Mouse (Mus musculus) yolk sac, embryonic 10.5 days (tissue): ENCODE results near the gene Abhd12b.

Experiments
- DNase-seq: peaks from one replicate; pipeline ENCODE4 v3.0.0-alpha.2; 2017; ENCODE audit warnings: low spot score

Gene Abhd12b

DNA sequence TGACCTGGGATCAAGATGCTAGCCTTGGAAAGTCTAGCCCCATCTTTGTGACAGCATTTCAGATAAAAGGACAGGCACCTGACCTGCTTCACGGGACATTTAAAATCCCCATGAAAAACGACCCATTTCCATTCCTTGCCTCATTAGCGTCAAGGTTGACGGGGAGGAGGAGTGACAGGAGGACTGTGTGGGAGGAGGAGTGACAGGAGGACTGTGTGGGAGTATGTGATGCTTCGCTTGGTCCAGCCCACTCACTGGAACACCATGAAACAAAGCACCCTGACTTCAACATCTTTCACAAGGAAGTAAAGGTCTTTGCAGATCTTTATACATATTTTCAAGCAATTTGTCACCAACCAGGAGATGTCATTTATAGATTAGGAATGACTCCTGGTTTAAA is 54.3 kb downstream of the Abhd12b start:
- DNase-seq: no peak

DNA sequence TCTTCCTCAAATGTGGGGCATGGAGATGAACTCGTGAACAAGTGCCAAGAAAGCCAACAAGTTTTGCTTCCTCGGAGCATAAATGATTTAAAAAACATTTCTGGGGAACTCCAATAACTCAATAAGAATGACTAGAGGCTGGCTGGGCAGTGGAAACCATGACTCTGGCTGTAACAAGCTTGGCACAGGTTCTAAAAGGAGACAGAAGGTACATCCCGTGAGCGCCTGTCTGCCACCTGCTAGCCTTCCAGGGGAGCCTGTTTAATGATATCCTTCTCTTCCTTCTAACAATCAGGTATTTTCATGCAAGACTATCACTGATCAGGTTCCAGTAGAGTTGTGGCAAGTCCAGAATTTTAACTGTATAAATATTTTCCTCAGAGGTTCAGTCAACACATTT is 58.6 kb downstream of the Abhd12b start:
- no peak for DNase-seq

DNA sequence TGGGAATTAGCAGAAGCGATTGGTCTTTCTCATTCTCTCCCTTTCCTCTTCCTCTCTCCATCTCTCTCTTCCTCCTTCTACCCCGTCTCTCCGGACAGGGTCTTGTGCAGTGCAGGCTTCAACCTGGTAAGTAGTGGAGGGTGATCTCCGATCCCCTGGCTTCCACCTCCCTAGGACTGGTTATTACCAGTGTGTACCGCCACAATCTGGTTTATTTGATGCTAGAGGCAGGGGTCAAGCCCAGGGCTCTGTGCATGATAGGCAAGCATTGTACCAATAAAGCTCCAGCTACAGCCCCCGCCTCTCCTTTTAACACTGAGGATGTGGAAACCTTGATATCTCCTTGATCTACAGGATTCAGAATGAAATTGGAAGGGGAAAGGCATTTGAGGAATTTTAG is 59.7 kb downstream of the Abhd12b start:
- DNase-seq: no peak

DNA sequence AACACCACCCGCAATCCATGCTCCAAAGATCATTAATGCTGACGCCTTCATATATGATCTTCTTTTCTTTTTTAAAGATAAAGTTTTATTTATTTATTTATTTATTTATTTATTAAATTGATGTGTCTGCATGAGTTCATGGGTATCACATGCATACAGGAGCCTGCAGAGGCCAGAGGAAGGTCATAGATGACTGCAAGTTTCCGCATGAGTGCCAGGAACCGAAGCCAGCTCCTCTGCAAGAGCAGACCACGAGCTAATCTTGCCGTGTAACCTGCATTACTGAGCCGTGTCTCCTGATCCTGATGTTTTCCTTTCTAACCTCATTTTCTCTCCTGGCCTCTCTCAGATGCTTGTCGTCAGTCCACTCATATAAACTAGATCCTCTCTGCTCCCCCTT is 60.3 kb downstream of the Abhd12b start:
- DNase-seq: no peak

DNA sequence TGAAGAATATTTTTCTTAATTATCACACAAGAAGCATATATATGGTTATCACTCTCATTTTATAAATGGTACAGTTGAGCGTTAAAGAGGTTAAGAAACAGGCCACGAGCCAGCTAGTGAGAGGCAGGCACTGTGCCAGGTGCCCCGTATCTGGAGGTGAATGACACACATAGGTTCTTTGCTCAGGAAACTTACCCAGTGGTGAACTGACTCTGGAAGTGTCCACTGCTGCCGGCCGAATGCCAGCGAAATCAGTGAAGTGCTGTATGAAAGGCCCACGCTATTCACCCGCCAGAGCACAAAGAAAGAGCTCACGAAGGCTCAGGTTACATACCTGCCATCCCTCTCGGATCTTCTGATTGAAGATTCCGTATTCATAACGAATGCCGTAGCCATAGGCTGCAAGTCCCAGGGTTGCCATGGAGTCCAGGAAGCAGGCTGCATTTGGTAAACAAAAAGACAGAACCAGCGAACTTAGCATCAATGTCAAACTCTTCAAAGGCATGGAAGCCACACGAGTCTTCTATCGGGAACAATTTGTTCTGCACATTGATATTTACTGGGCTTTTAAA is 62.4 kb downstream of the Abhd12b start:
- no peak for DNase-seq

DNA sequence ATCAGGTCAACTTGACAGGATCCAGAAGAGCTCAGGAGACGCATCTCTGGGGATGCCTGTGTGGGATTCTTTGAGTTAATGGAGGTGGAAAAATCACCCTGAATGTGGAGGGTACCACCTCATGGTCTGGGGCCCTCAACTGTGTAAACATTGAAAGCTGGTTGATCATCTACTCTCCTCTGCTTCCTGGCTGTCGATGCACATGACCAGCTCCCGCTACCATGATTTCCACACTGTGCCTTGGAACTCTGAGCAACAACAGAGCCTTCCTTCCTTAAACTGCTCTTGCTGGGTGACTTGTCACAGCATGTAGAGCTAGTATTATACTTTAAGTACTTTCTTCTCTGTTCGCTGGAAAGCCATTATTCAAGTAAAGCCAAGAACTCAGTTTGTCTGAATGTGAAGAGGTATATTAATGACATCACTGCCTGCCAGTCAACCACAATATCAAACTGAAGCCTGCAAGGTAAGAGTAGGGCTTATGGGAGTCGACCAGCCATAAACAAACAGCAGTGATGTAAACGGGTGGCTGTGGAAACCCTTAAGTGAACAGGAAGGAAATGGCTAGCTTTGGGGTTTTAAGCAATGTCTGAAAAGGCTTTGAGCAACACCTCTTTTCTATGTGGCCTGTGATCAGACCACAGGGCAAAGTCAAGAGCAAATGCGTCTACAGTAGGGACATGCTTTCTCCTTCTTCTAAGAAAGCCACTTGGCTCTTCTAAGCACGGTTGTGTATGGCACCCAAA is 65.0 kb downstream of the Abhd12b start:
- no peak for DNase-seq

DNA sequence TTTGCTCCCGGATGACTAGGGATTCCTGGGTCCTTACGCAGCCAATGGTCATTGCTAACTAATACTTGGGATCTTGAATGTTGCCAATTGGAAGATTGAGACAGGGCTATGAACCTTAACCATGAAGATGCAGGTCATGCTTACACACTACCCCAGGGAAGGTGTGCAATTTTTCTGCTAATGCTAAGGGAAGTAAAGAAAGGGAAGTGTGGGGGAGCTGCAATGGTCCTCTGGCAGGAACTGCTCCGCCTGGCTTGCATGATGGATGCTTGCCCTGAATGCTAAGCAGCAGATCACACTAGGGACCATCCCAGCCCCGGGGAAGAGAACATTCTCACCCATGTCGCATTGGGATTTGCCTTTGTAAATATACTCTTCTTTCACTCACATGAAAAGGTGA is 67.5 kb downstream of the Abhd12b start:
- DNase-seq: no peak

DNA sequence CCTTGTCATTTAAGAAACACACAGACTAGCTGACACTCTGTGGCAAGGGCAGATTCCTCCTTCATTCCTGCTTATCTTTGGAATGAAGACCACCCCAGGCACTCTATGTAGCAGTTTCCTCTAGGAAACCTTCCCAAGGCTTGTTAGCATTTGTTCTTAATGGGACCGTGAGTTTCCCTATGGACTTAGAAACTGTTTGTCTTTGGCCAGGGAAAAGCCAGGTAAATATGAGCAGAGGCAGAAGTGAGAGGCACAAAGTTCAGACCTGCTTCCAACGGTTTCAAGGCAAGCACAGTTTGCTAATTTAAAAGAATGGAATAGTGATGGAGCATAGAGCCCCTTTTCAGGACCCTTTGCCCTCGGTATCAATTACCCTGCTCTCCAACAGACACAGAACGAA is 69.4 kb downstream of the Abhd12b start:
- DNase-seq: peak; percentile 57

DNA sequence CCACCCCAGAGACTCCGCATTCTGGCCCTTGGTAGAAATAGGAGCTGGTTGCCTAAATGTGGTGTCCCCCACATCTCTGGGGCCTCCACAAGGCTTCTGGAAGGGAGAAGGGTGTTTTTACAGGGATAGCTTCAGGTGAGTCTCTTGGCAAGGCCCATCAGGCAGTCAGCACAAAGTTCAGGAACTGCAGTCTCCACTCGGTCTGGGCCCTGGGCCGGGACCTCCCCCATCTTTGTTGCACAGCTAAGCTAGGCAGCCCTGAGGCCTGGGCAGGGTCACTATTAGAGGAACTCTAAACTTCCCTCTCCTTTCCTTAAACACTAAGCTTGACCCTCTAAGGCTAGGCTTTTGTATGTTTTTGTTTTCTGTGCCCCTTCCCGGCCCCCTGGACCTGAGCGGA is 72.7 kb downstream of the Abhd12b start:
- no peak for DNase-seq

DNA sequence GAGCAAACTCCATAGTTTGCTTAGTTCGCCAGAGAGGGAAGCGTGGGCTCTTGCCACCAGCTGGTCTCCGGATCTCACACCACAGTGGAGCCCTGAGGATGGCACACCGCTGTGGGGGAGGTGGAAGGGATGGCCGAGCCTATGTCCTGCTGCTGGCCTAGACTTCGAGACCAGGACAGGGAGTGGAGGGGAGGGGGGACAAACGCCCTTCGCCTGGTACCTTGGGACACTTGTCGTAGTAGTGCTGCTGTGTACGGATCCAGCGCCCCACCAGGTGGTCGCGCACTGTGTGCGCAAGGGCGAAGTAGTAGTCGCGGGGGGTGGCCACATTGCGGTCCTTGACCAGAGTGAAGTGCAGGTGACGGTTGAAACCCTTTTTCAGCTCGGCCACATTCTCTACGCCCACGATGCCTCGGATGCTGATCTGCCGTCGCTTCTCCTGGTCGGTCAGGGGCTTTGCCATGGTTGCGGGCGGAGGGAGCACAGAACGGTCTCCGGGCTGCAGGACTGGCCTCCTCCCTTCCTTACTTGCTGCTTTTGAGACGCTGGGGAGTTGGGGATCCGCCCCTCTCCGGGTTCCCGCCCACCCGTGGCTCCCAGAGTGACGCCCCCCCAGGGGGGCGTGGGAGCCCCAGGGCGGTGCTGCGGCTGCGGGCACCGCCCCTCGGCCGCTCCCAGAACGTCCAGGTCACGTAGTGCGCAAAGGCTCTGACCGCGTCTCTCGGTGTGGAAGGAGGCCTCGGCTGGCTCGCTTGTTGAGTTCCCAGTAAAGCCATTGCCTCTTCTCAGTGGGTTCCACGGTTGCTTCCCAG is 73.4 kb downstream of the Abhd12b start:
- peak; percentile 91 for DNase-seq

DNA sequence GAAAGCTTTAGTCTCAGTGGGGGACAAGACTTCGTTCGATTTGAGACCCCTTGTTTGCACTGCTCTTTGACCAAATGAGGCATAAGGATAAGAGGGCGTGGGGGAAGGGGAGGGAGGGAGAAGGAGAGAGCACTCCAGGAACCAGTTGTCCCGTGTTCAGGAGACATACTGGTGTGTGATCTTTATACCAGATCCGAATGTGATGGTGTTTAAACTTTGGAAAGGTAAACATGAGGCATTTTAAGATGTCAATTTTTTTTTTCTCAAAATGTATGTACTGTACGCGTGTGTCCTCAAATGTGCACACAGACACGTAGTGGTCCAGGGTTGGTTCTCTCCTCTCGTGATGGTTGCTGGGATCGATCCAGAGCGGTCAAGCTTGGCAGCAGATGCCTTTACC is 74.2 kb downstream of the Abhd12b start:
- DNase-seq: no peak

DNA sequence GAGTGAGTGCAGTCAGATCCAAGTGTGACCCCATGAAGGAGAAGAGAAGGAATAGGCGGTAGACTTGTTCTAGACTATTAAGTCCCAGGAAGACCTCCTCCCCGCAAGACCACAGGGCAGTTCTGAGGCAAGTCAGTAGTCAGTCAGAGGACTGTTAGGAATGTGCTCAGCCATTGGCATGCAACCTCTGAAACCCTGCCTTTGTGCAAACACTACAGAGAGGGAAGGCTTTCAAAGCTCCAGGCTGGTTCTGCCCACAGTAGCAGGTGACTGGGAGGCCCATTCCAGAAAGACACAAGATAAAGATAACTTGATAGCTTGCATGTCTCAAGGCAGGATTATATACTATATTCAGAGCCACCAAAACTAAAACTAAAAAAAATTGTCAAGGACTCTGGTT is 77.4 kb downstream of the Abhd12b start, which contains the start of gene Pygl:
TSS of gene Pygl (minus strand) at position 195 of the 400 bp plus-strand sequence.
- DNase-seq: no peak

DNA sequence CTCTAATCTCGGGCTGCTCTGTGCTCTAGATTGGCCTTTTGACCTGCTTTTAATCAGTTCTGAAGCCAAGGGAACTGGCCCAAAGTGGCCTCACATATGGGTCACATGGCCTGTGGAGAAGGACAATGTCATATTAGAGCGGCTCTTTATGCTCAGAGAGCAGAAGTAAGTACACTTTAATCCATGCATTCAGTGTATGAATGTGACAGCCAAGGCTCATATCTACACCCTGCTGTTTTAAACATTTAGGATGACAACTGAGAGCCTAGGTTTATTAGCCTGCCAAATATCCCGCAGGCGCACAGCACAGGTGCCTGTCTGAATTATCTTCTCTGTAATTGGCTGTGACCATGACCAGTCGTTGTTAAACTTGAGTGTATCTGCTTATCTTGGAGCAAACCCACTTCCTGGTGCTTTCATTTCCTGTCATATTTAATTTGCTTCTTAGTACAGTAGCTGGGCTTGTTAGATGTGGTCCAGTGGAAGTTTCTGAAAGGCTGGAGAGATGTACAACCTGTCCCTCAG is 78.1 kb downstream of the Abhd12b start:
- no peak for DNase-seq
